Mouse (Mus musculus) ES-Bruce4 (cell line): ENCODE measurements around the gene Artn.

Source experiments
- CTCF ChIP-seq: IDR thresholded peaks from one replicate; pipeline ENCODE4 v1.8.1; 2011; ENCODE audit warnings: low read depth, low read length
- EP300 ChIP-seq: IDR thresholded peaks from 2 replicates; pipeline ENCODE4 v1.6.1; 2011; ENCODE audit warnings: low read depth, low read length; ENCODE audit not compliant: insufficient read depth
- POLR2A ChIP-seq: IDR thresholded peaks from one replicate; pipeline ENCODE4 v1.8.1; 2011; ENCODE audit warnings: low read length; ENCODE audit not compliant: insufficient read depth

DNA sequence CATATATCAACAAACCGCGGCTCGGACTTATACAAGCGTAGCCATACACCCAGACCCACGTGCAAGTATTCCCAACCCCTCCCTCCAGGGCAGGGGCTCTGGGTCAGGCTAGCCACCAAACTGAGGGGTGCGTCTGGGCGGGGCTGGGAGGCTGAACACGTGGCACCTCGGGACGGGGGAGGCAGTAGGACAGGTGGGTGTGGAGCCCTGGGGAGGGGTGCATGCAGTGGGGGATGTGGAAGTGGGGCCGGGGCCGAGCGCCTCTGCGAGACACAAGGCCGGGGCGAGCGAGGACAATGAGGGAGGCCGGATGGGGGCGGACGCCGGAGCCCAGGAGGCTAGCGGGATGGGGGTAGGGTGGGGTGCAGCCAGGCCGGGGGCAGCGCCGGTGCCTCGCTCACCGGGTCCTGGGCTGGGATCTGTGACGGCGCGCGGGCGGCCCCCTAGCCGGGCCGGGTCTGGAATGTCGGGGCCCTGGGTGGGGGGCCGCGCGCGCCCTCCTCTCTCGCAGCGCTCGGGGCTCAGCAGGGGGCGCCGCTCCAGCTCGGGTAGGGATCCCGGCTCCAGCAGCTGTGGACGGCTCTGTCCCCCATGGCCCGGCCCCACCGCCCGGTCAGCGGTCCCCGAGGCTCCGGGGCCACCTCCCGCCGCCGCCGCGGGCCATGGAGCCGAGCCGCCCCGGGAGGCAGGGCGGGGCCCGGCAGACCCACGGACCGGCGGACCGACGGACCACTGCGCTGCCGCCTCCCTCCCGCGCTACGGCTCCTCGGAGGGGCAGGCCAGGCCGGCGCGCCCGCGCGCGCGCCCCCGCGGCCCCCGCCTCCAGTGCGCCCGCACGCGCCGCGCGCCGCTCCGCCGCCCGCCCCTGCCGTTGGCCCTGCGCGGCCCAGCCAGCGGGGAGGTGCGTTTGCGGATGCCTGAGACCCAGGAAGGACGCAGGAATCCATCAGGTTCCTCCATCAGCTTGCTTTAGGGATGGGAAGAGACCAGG, 46.6 kb downstream of the Artn start, which contains the start of gene B4galt2:
- TF ChIP-seq CTCF, result no peak
- no peak for TF ChIP-seq POLR2A
- no peak for TF ChIP-seq EP300
